Mouse (Mus musculus) lung, embryonic 14.5 days (tissue): ENCODE data around the gene Ltbr. TPM values are rescaled to one million over a fixed set of nuclear protein-coding genes. Genes with fewer than 3 reads are reported as not detected.
"Not testable (repeated sequence)": the region's sequence is repeated elsewhere in the genome, so short reads cannot be mapped to it uniquely, and the experiment has no call there.

Experiments
- ATAC-seq: fragments of 200-750 bp; cut with Nextera tagmentation; 2 replicates; pipeline ENCODE4 v1.8.0; 2017; ENCODE audit warnings: mild to moderate bottlenecking, moderate TSS enrichment, moderate library complexity; ENCODE audit not compliant: insufficient read depth
- DNase-seq: peaks from one replicate; pipeline ENCODE4 v3.0.0-alpha.2; 2015
- H3K27ac ChIP-seq: fragments of 300-500 bp; sonication (generic); 2 replicates; pipeline ENCODE4 v1.5.1; 2014; ENCODE audit warnings: low read depth, mild to moderate bottlenecking, moderate library complexity
- H3K27me3 ChIP-seq: fragments of 300-500 bp; sonication (generic); 2 replicates; pipeline ENCODE4 v1.6.1; 2014; ENCODE audit warnings: low read length, control low read depth; ENCODE audit not compliant: insufficient read depth
- H3K36me3 ChIP-seq: fragments of 300-500 bp; sonication (generic); 2 replicates; pipeline ENCODE4 v1.6.1; 2014; ENCODE audit warnings: control low read depth; ENCODE audit not compliant: insufficient read depth
- H3K4me1 ChIP-seq: fragments of 300-500 bp; sonication (generic); 2 replicates; pipeline ENCODE4 v1.6.1; 2014; ENCODE audit warnings: antibody characterized with exemption, control low read depth; ENCODE audit not compliant: insufficient read depth
- H3K4me2 ChIP-seq: fragments of 300-500 bp; sonication (generic); 2 replicates; pipeline ENCODE4 v1.6.1; 2014; ENCODE audit warnings: mild to moderate bottlenecking
- H3K4me3 ChIP-seq: fragments of 300-500 bp; sonication (generic); 2 replicates; pipeline ENCODE4 v1.5.1; 2014; ENCODE audit warnings: low read depth, low read length
- H3K9ac ChIP-seq: fragments of 300-500 bp; sonication (generic); 2 replicates; pipeline ENCODE4 v1.6.1; 2014
- H3K9me3 ChIP-seq: fragments of 300-500 bp; sonication (generic); 2 replicates; pipeline ENCODE4 v1.6.1; 2016; ENCODE audit warnings: low read depth, low read length, control low read depth
- CTCF ChIP-seq: IDR thresholded peaks from 2 replicates; pipeline ENCODE4 v1.5.1; 2016; ENCODE audit warnings: antibody characterized with exemption, low read depth
- WGBS: fragments of 180-500 bp; shearing (Covaris S2); extraction: QIAGEN DNeasy Blood & Tissue Kit; methylation state at CpG from one replicate; pipeline ENCODE4 v1.1.7; 2014; 5-methylcytosine and 5-hydroxymethylcytosine counted together
- polyA plus RNA-seq: library from polyadenylated mRNA; unstranded; fragments of >200 nt; fragmentation: Nextera tagmentation; extraction: Ambion mirVana; gene quantifications from 2 replicates; pipeline ENCODE4 v1.2.1, GENCODE M21; 2014

Ltbr gene
- polyA plus RNA-seq, 1 experiment from 2014 or later, result 81.7 TPM

GRCm38 (mm10) chr6:125286944-125287343, 26.7 kb downstream of the Ltbr start:
- no peak overlapping the region for H3K27ac ChIP-seq
- no peak overlapping the region for H3K4me3 ChIP-seq
- no peak for DNase-seq
- H3K4me2 ChIP-seq, result no peak overlapping the region
- no peak for ATAC-seq
- H3K9me3 ChIP-seq, result no peaks in the 10 kb centered on the region
- H3K27me3 ChIP-seq, result no peaks in the 10 kb centered on the region
- H3K36me3 ChIP-seq, result no peaks in the 10 kb centered on the region
- no peaks in the 10 kb centered on the region for H3K4me1 ChIP-seq
- no peak for TF ChIP-seq CTCF
- no peak overlapping the region for H3K9ac ChIP-seq
- 74% methylated on average over 4 of the region's 4 CpGs for WGBS

GRCm38 (mm10) chr6:125285890-125286289, 27.8 kb downstream of the Ltbr start, which contains the start of gene Tuba3a:
Tuba3a (minus strand) TSS chr6:125286042.
- 93% methylated on average over 22 of the region's 22 CpGs for WGBS
- TF ChIP-seq CTCF, result no peak

GRCm38 (mm10) chr6:125284751-125285150, 28.9 kb downstream of the Ltbr start:
- 83% methylated on average over 7 of the region's 7 CpGs for WGBS
- DNase-seq, result no peak
- TF ChIP-seq CTCF, result no peak

More at GRCm38 (mm10) chr6:125285890-125286289, 27.8 kb downstream of the Ltbr start, which contains the start of gene Tuba3a:
- no peaks in the 10 kb centered on the region for H3K4me1 ChIP-seq
- no peaks in the 10 kb centered on the region for H3K36me3 ChIP-seq
- H3K4me3 ChIP-seq, result no peak within 1 kb of the TSS
- H3K4me2 ChIP-seq, result no peak within 1 kb of the TSS
- no peaks in the 10 kb centered on the region for H3K9me3 ChIP-seq
- DNase-seq (no peak), ATAC-seq (no peak; the same call in 1 of the 2 replicates)
- H3K27me3 ChIP-seq, result no peaks in the 10 kb centered on the region
- H3K9ac ChIP-seq, result no peak within 1 kb of the TSS
- no peak within 1 kb of the TSS for H3K27ac ChIP-seq

GRCm38 (mm10) chr6:125284250-125284649, 29.4 kb downstream of the Ltbr start:
- H3K9me3 ChIP-seq, result no peaks in the 10 kb centered on the region
- no peak overlapping the region for H3K4me3 ChIP-seq
- no peaks in the 10 kb centered on the region for H3K36me3 ChIP-seq
- H3K27me3 ChIP-seq, result no peaks in the 10 kb centered on the region
- H3K9ac ChIP-seq, result no peak overlapping the region
- no peaks in the 10 kb centered on the region for H3K4me1 ChIP-seq
- DNase-seq, result peak; percentile 34
- no peak for ATAC-seq
- WGBS, result 25% methylated on average over 8 of the region's 8 CpGs
- no peak for TF ChIP-seq CTCF
- no peak overlapping the region for H3K4me2 ChIP-seq
- no peak overlapping the region for H3K27ac ChIP-seq

More at GRCm38 (mm10) chr6:125284751-125285150, 28.9 kb downstream of the Ltbr start:
- no peak overlapping the region for H3K9ac ChIP-seq
- H3K4me2 ChIP-seq, result no peak overlapping the region
- no peaks in the 10 kb centered on the region for H3K36me3 ChIP-seq
- no peaks in the 10 kb centered on the region for H3K27me3 ChIP-seq
- no peak for ATAC-seq
- no peaks in the 10 kb centered on the region for H3K9me3 ChIP-seq
- H3K4me3 ChIP-seq, result no peak overlapping the region
- H3K4me1 ChIP-seq, result no peaks in the 10 kb centered on the region
- no peak overlapping the region for H3K27ac ChIP-seq

- H3K9me3 ChIP-seq, H3K36me3 ChIP-seq, H3K27me3 ChIP-seq, ATAC-seq, DNase-seq, H3K27ac ChIP-seq, H3K9ac ChIP-seq, H3K4me2 ChIP-seq, H3K4me1 ChIP-seq, H3K4me3 ChIP-seq: not testable (repeated sequence)
- WGBS, result 90% methylated on average over 13 of the region's 13 CpGs
Measured at GRCm38 (mm10) chr6:125282721-125283120, 31.0 kb downstream of the Ltbr start.

- 57% methylated on average over 8 of the region's 8 CpGs for WGBS
- Histone ChIP-seq H3K36me3 (no peaks in the 10 kb centered on the region), H3K9ac (no peak overlapping the region), H3K4me2 (no peak overlapping the region), H3K4me3 (no peak overlapping the region), H3K4me1 (no peaks in the 10 kb centered on the region), H3K27me3 (no peaks in the 10 kb centered on the region), H3K27ac (no peak overlapping the region), H3K9me3 (no peaks in the 10 kb centered on the region)
- ATAC-seq (no peak), DNase-seq (peak; percentile 5)
- TF ChIP-seq CTCF, result no peak
Measured at GRCm38 (mm10) chr6:125279729-125280128, 34.0 kb downstream of the Ltbr start.

GRCm38 (mm10) chr6:125274841-125275563, 38.7 kb downstream of the Ltbr start:
- no peak overlapping the region for H3K9ac ChIP-seq
- DNase-seq (peak; percentile 83), ATAC-seq (no peak)
- H3K36me3 ChIP-seq, result no peaks in the 10 kb centered on the region
- 48% methylated on average over 15 of the region's 15 CpGs for WGBS
- H3K27ac ChIP-seq, result no peak overlapping the region
- H3K4me2 ChIP-seq, result no peak overlapping the region
- H3K9me3 ChIP-seq, result no peaks in the 10 kb centered on the region
- 0 out of 2 replicates have a peak, but pooled peaks cover 2% of the 10 kb centered on the region for H3K4me1 ChIP-seq
- peak; percentile 75 for TF ChIP-seq CTCF
- no peaks in the 10 kb centered on the region for H3K27me3 ChIP-seq
- H3K4me3 ChIP-seq, result no peak overlapping the region
